Mouse (Mus musculus) left cerebral cortex, adult 6 months (tissue): ENCODE measurements around the gene Tbcc. TPM values are rescaled to one million over a fixed set of nuclear protein-coding genes. Genes with fewer than 3 reads are reported as not detected.

Experiments
- long read RNA-seq, 2 experiments: library from polyadenylated mRNA; unstranded; transcript quantifications; one replicate each; pipeline ENCODE4 v2.0.0; 2019 to 2020
- polyA plus RNA-seq: library from polyadenylated mRNA; unstranded; fragments of <200 nt; fragmentation: Nextera tagmentation; gene quantifications from 2 replicates; pipeline ENCODE4 v1.2.3, GENCODE M21; 2021

The Tbcc gene
- polyA plus RNA-seq = 80.8 and 95.5 TPM in 2 replicates
- long read RNA-seq, experiment 1, transcript Tbcc-201 (1 exons, 1,164 nt) = major isoform, 151 of 153 reads
- long read RNA-seq, experiment 1, partial matches to known transcripts = 0 of 153 reads
- long read RNA-seq, experiment 1, other reads (novel, unspliced or antisense) = 2 of 153 reads
- long read RNA-seq, experiment 2, transcript Tbcc-201 (1 exons, 1,164 nt) = major isoform, 117 of 117 reads
- long read RNA-seq, experiment 2, partial matches to known transcripts = 0 of 117 reads
- long read RNA-seq, experiment 2, other reads (novel, unspliced or antisense) = 0 of 117 reads

DNA sequence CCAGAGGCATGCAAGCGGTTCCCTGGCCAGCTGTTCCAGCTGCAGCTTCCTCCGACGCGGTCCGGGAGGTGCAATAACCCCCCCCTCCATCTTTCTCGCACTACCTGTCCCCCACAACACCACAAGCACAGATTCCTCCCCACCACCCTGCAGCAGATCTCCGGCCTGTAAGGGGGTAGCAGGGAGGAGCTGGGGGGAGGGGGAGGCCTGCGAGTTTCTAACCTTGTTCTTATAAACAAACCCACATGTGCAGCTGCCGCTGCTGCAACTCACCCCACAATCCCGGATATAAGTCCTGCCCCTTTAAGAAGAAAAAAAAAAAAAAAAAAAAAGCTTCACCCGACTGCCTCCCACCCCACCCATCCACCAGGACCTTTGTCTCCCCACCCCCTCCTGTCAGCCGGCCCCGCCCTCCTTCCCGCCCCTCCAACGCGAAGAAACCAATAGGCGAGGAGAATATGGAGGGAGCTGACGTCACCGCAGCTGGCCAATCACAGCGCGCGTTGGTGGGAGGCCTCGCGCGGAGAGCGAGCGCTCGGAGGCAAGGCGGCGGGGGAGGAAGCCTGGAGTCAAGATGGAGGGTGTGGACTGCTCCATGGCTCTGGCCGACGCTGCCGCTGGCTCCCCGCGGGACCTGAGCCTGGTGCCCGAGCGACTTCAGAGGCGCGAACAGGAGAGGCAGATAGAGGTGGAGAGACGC, at the start of gene Tbcc:
Tbcc (plus strand) TSS at position 569 of the 700 bp plus-strand sequence.

DNA sequence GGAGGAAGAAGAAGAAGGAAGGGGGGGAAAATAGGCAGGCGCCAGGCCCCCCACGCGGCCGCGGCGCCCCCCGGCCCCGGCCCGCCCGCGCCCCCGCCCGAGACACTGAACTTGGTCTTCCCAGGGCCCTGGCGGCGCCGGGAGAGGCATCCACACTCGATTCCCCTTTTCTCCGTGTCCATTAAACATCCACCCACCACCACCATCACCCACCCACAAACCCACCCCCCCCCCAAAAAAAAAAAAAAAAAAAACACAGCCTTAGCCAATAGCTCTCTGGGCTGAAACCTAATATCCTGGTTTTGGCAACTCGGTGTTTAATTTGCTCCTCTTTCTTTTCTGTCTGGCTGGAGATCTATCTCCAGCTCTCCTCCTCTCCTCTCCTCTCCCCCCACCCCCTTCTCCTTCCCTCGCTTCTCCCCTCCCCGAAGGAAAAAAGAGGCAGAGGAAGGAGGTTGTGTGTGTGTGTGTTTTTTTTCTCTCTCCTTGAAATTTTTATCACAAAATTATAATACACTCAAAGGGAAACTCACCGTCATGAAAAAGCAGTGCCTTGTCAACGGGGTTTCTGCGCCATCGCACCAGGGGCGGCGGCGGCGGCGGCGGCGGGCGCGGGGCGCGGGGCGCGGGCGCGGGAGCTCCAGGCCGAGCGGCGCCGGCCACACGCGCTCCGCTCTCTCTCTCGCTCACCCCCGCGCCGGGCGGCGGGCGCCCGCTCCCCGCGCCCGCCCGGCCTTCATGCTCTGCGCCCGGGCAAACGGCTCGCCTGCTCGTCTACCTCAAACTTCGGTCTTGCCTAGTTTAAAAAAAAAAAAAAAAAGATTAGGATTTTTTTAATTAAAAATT, 32.4 kb upstream of the Tbcc start, which contains the start of gene Bicral:
Bicral (minus strand) TSS at position 580 of the 846 bp plus-strand sequence.

GRCm38 (mm10) chr17:46910186-46910585, 19.7 kb downstream of the Tbcc start, which contains the start of gene Prph2:
Prph2 (plus strand) TSS chr17:46910459.

Other genes with a start within 250 kb of the Tbcc start
- 12.7 and 13.1 TPM in 2 replicates for gene Klc4, start 244.7 kb upstream of the Tbcc start, polyA plus RNA-seq
- 73.6 and 117 TPM in 2 replicates for gene Mrpl2, start 244.5 kb upstream of the Tbcc start, polyA plus RNA-seq
- gene Cul7, start 240.3 kb upstream of the Tbcc start, polyA plus RNA-seq = 3.2 and 3.5 TPM in 2 replicates
- gene Rrp36, start 216.3 kb upstream of the Tbcc start, polyA plus RNA-seq = 21.4 and 26.1 TPM in 2 replicates
- gene Mea1, start 211.9 kb upstream of the Tbcc start, polyA plus RNA-seq = 258 and 283 TPM in 2 replicates
- 213 and 224 TPM in 2 replicates for gene Klhdc3, start 209.8 kb upstream of the Tbcc start, polyA plus RNA-seq
- gene Ppp2r5d, start 185.6 kb upstream of the Tbcc start, polyA plus RNA-seq = 35.7 and 47.7 TPM in 2 replicates
- gene Pex6, start 179.2 kb upstream of the Tbcc start, polyA plus RNA-seq = 7.7 and 42.5 TPM in 2 replicates
- 0.16 TPM in 1 of 2 replicates, not detected in the other for gene Gnmt, start 161.5 kb upstream of the Tbcc start, polyA plus RNA-seq
- 88.3 and 104 TPM in 2 replicates for gene Cnpy3, start 138.5 kb upstream of the Tbcc start, polyA plus RNA-seq
- gene Ptcra, start 127.0 kb upstream of the Tbcc start, polyA plus RNA-seq = 0.89 and 1.1 TPM in 2 replicates
- 20.3 and 22.5 TPM in 2 replicates for gene 2310039H08Rik, start 118.0 kb upstream of the Tbcc start, polyA plus RNA-seq
- gene Rpl7l1, start 108.0 kb upstream of the Tbcc start, polyA plus RNA-seq = 30.9 and 44.3 TPM in 2 replicates
- 7.6 and 7.7 TPM in 2 replicates for gene Bicral, start 32.2 kb upstream of the Tbcc start, polyA plus RNA-seq
- gene Prph2, start 19.8 kb downstream of the Tbcc start, polyA plus RNA-seq = not detected in 2 replicates
- 12.7 and 13.1 TPM in 2 replicates for gene Ubr2, start 119.9 kb downstream of the Tbcc start, polyA plus RNA-seq